7 mouse cellular contexts compared by ENCODE assay signal in the genomic region with DNA sequence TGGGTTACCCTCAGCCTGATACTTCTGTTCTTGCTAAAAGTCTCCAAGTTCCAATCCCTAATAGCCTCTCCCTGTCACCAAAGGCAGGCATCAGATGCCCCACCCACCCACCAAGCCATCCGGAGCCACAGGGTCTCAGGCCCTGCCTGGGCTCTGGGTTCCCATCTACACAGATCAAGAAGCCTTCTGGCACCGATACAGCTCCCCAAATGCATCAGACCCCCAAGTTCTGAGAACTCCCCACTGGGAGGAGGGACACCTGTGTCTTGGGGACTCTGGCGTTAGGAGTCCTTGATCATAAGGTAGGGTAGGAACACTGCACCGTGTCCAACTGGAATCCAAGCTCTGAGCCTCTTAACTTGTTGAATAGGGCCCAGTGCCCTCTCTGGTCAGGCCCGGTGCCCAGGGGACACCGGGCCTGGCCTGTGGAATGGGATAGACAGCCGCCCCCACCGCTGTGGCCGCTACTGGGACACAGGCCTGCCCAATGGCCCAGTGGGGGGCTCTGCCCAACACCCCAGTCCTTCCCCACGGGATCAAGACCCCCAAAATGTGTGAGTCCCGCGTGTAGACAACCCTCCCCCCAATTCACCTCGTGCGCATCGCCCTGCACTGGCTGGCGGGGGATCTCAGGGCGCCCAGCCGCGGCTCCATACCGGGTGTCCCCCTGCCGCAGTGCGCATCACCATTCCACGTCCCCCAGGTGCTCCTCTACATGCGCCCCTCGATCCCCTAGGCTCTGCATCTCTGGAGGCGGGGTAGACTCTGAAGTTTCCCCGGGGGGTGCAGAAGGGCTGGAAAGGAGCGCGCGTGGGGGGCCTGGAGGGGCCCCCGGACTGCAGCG. TPM values are rescaled to one million over a fixed set of nuclear protein-coding genes. Genes with fewer than 3 reads are reported as not detected.
DNase-seq lines count a peak whose midpoint lies in the region; ATAC-seq lines count a peak whose summit lies in the region.

No protein-coding gene starts in this region.

- H3K27ac ChIP-seq in liver, embryonic 11.5 days (ENCODE audit: low read depth, low read length), result no peak overlapping the region
- no peak overlapping the region for H3K27ac ChIP-seq in forebrain, embryonic 14.5 days (ENCODE audit: low read depth, low read length)
- no peak overlapping the region for H3K27ac ChIP-seq in limb, embryonic 12.5 days
- H3K27ac ChIP-seq in stomach, embryonic 14.5 days (ENCODE audit: low read length), result no peak overlapping the region

- peaks cover 4% of the 10 kb centered on the region; the same call in 1 of the 2 replicates for H3K4me1 ChIP-seq in liver, embryonic 11.5 days (replicated peaks; ENCODE audit: control insufficient read depth, insufficient read depth, low read length)
- H3K4me1 ChIP-seq in forebrain, embryonic 14.5 days (ENCODE audit: control insufficient read depth, insufficient read depth, low read length), result peaks cover 5% of the 10 kb centered on the region; the same call in 1 of the 2 replicates
- H3K4me1 ChIP-seq in limb, embryonic 12.5 days (replicated peaks), result peaks cover 9% of the 10 kb centered on the region
- 0 out of 2 replicates have a peak, but pooled peaks cover 5% of the 10 kb centered on the region for H3K4me1 ChIP-seq in stomach, embryonic 14.5 days (ENCODE audit: control insufficient read depth, insufficient read depth, low read length)

- ATAC-seq in liver, embryonic 11.5 days (replicated peaks; ENCODE audit: low FRiP score), result no peak
- ATAC-seq in forebrain, embryonic 14.5 days, result peak; percentile 21; the same call in 1 of the 2 replicates
- no peak for ATAC-seq in limb, embryonic 12.5 days (ENCODE audit: insufficient number of reproducible peaks, insufficient read depth, low FRiP score, low TSS enrichment, low read depth)
- no peak for ATAC-seq in stomach, embryonic 14.5 days (ENCODE audit: insufficient number of reproducible peaks, insufficient read depth, low FRiP score, low read depth)

- no peak for DNase-seq in liver, embryonic 11.5 days (ENCODE audit: low spot score)
- no peak for DNase-seq in liver
- no peak for DNase-seq in forebrain, embryonic 14.5 days (ENCODE audit: low spot score)
- DNase-seq in left cerebral cortex, postnatal 25 days (ENCODE audit: low spot score in 2 of 2), result no peak
- no peak for DNase-seq in layer of hippocampus, adult 8-10 months (ENCODE audit: low spot score in 2 of 2)

- intact Hi-C loops in left cerebral cortex, postnatal 25 days (cut with DNase I), result no loop called here

- H3K4me3 ChIP-seq in liver, embryonic 11.5 days (ENCODE audit: low read depth, low read length), result peak overlapping the region; percentile 36
- peak overlapping the region; percentile 45 for H3K4me3 ChIP-seq in forebrain, embryonic 14.5 days (ENCODE audit: low read depth, low read length)
- peak overlapping the region; percentile 51 for H3K4me3 ChIP-seq in limb, embryonic 12.5 days (replicated peaks)
- peak overlapping the region; percentile 33 for H3K4me3 ChIP-seq in stomach, embryonic 14.5 days (ENCODE audit: low read depth, low read length)

- peaks cover 66% of the 10 kb centered on the region for H3K27me3 ChIP-seq in liver, embryonic 11.5 days (replicated peaks; ENCODE audit: control insufficient read depth, insufficient read depth, low read length)
- H3K27me3 ChIP-seq in forebrain, embryonic 14.5 days (replicated peaks; ENCODE audit: control insufficient read depth, insufficient read depth, low read length), result peaks cover 24% of the 10 kb centered on the region
- H3K27me3 ChIP-seq in limb, embryonic 12.5 days, result peaks cover 73% of the 10 kb centered on the region
- H3K27me3 ChIP-seq in stomach, embryonic 14.5 days (ENCODE audit: control insufficient read depth, insufficient read depth, low read length), result peaks cover 37% of the 10 kb centered on the region

- H3K9me3 ChIP-seq in liver, embryonic 11.5 days (ENCODE audit: control insufficient read depth, low read length), result no peaks in the 10 kb centered on the region
- no peaks in the 10 kb centered on the region for H3K9me3 ChIP-seq in forebrain, embryonic 14.5 days (replicated peaks; ENCODE audit: control insufficient read depth, low read length)
- H3K9me3 ChIP-seq in limb, embryonic 12.5 days, result no peaks in the 10 kb centered on the region
- H3K9me3 ChIP-seq in stomach, embryonic 14.5 days (ENCODE audit: control insufficient read depth, low read depth, low read length), result no peaks in the 10 kb centered on the region

- peak overlapping the region; percentile 65 for H3K4me2 ChIP-seq in liver, embryonic 11.5 days
- H3K4me2 ChIP-seq in forebrain, embryonic 14.5 days (ENCODE audit: low read length), result peak overlapping the region; percentile 81
- H3K4me2 ChIP-seq in limb, embryonic 12.5 days, result peak overlapping the region; percentile 90
- H3K4me2 ChIP-seq in stomach, embryonic 14.5 days (replicated peaks; ENCODE audit: low read depth, low read length), result peak overlapping the region; percentile 70

- H3K9ac ChIP-seq in liver, embryonic 11.5 days (ENCODE audit: low read depth, low read length), result no peak overlapping the region
- H3K9ac ChIP-seq in forebrain, embryonic 14.5 days (ENCODE audit: low read length), result peak overlapping the region; percentile 64
- H3K9ac ChIP-seq in limb, embryonic 12.5 days (replicated peaks), result peak overlapping the region; percentile 66
- peak overlapping the region; percentile 22 for H3K9ac ChIP-seq in stomach, embryonic 14.5 days (replicated peaks; ENCODE audit: low read depth, low read length)

- H3K36me3 ChIP-seq in liver, embryonic 11.5 days (ENCODE audit: control insufficient read depth, insufficient read depth, low read length), result no peaks in the 10 kb centered on the region
- H3K36me3 ChIP-seq in forebrain, embryonic 14.5 days (ENCODE audit: control insufficient read depth, insufficient read depth, low read length), result no peaks in the 10 kb centered on the region
- H3K36me3 ChIP-seq in limb, embryonic 12.5 days, result no peaks in the 10 kb centered on the region
- H3K36me3 ChIP-seq in stomach, embryonic 14.5 days (ENCODE audit: control insufficient read depth, insufficient read depth, low read length), result no peaks in the 10 kb centered on the region

- 10% methylated on average over 32 of the region's 32 CpGs for WGBS in liver, embryonic 11.5 days
- 7% methylated on average over 28 of the region's 32 CpGs for whole genome bisulfite sequencing in forebrain, embryonic 14.5 days
- 12% methylated on average over 32 of the region's 32 CpGs for WGBS in limb, embryonic 12.5 days
- 10% methylated on average over 32 of the region's 32 CpGs for WGBS in stomach, embryonic 14.5 days

RNA-seq across cellular contexts. Expression of gene Lingo3, which starts 0.5 kb away (rescaled TPM):
- polyA plus RNA-seq in liver, embryonic 11.5 days (2014; fragmentation: Nextera tagmentation; extraction: Ambion mirVana), result 0.05 TPM in 1 of 2 replicates, not detected in the other
- 2.7 and 4.7 TPM in 2 replicates for polyA plus RNA-seq in forebrain, embryonic 14.5 days (2014; fragmentation: Nextera tagmentation; extraction: Ambion mirVana)
- 0.79 and 0.87 TPM in 2 replicates for polyA plus RNA-seq in limb, embryonic 12.5 days (2016; fragmentation: Nextera tagmentation; extraction: Ambion mirVana)
- polyA plus RNA-seq in stomach, embryonic 14.5 days (2014; fragmentation: Nextera tagmentation; extraction: Ambion mirVana), result 0.07 and 0.23 TPM in 2 replicates
- total RNA-seq in left cerebral cortex, postnatal 25 days (2021), result 10 to 100 TPM; 35.6 to 48.0 TPM
- 10 to 100 TPM; 33.4 to 44.0 (median 40.3) TPM for total RNA-seq in layer of hippocampus, adult 8-10 months (2022)

RNA-seq across cellular contexts. Expression of gene Lsm7, which starts 11.7 kb away (rescaled TPM):
- polyA plus RNA-seq in liver, embryonic 11.5 days (2014; fragmentation: Nextera tagmentation; extraction: Ambion mirVana), result 403 and 453 TPM in 2 replicates
- 265 and 372 TPM in 2 replicates for polyA plus RNA-seq in forebrain, embryonic 14.5 days (2014; fragmentation: Nextera tagmentation; extraction: Ambion mirVana)
- polyA plus RNA-seq in limb, embryonic 12.5 days (2016; fragmentation: Nextera tagmentation; extraction: Ambion mirVana), result 344 and 378 TPM in 2 replicates
- 321 and 361 TPM in 2 replicates for polyA plus RNA-seq in stomach, embryonic 14.5 days (2014; fragmentation: Nextera tagmentation; extraction: Ambion mirVana)
- total RNA-seq in left cerebral cortex, postnatal 25 days (2021), result 10 to 100 TPM; 35.9 to 47.8 TPM
- total RNA-seq in layer of hippocampus, adult 8-10 months (2022), result 10 to 100 TPM; 42.1 to 61.3 (median 57.5) TPM

RNA-seq across cellular contexts. Expression of gene Sppl2b, which starts 11.8 kb away (rescaled TPM):
- polyA plus RNA-seq in liver, embryonic 11.5 days (2014; fragmentation: Nextera tagmentation; extraction: Ambion mirVana), result 58.5 and 63.8 TPM in 2 replicates
- polyA plus RNA-seq in forebrain, embryonic 14.5 days (2014; fragmentation: Nextera tagmentation; extraction: Ambion mirVana), result 30.4 and 44.6 TPM in 2 replicates
- 43.7 and 50.3 TPM in 2 replicates for polyA plus RNA-seq in limb, embryonic 12.5 days (2016; fragmentation: Nextera tagmentation; extraction: Ambion mirVana)
- 31.9 and 33.0 TPM in 2 replicates for polyA plus RNA-seq in stomach, embryonic 14.5 days (2014; fragmentation: Nextera tagmentation; extraction: Ambion mirVana)
- total RNA-seq in left cerebral cortex, postnatal 25 days (2021), result 10 to 100 TPM; 58.6 to 66.2 TPM
- total RNA-seq in layer of hippocampus, adult 8-10 months (2022), result 10 to 100 TPM; 53.9 to 68.2 (median 59.3) TPM

RNA-seq across cellular contexts. Expression of gene Oaz1, which starts 16.9 kb away (rescaled TPM):
- polyA plus RNA-seq in liver, embryonic 11.5 days (2014; fragmentation: Nextera tagmentation; extraction: Ambion mirVana), result 1,793 and 1,800 TPM in 2 replicates
- 1,568 and 1,701 TPM in 2 replicates for polyA plus RNA-seq in forebrain, embryonic 14.5 days (2014; fragmentation: Nextera tagmentation; extraction: Ambion mirVana)
- 1,783 and 1,832 TPM in 2 replicates for polyA plus RNA-seq in limb, embryonic 12.5 days (2016; fragmentation: Nextera tagmentation; extraction: Ambion mirVana)
- polyA plus RNA-seq in stomach, embryonic 14.5 days (2014; fragmentation: Nextera tagmentation; extraction: Ambion mirVana), result 1,724 and 1,898 TPM in 2 replicates
- 100 to 1,000 TPM; 500 to 527 TPM for total RNA-seq in left cerebral cortex, postnatal 25 days (2021)
- total RNA-seq in layer of hippocampus, adult 8-10 months (2022), result 100 to 1,000 TPM; 475 to 520 (median 506) TPM

RNA-seq across cellular contexts. Expression of gene Tmprss9, which starts 28.3 kb away (rescaled TPM):
- polyA plus RNA-seq in liver, embryonic 11.5 days (2014; fragmentation: Nextera tagmentation; extraction: Ambion mirVana), result not detected in 2 replicates
- 0.10 and 0.13 TPM in 2 replicates for polyA plus RNA-seq in forebrain, embryonic 14.5 days (2014; fragmentation: Nextera tagmentation; extraction: Ambion mirVana)
- 0.08 TPM in 1 of 2 replicates, not detected in the other for polyA plus RNA-seq in limb, embryonic 12.5 days (2016; fragmentation: Nextera tagmentation; extraction: Ambion mirVana)
- polyA plus RNA-seq in stomach, embryonic 14.5 days (2014; fragmentation: Nextera tagmentation; extraction: Ambion mirVana), result 0.07 TPM in 1 of 2 replicates, not detected in the other
- total RNA-seq in left cerebral cortex, postnatal 25 days (2021), result under 1 TPM in 1 of 2 experiments, not detected in 1; 0.32 TPM
- total RNA-seq in layer of hippocampus, adult 8-10 months (2022), result under 1 TPM; 0.35 to 0.66 (median 0.46) TPM
